Mouse (Mus musculus) heart, postnatal 4 days (tissue): ENCODE data around the gene Mid1. TPM values are rescaled to one million over a fixed set of nuclear protein-coding genes. Genes with fewer than 3 reads are reported as not detected.

Experiments used
- DNase-seq: peaks from one replicate; pipeline ENCODE4 v3.0.0; 2021
- total RNA-seq, 2 experiments: library from RNA; stranded (reverse); gene quantifications; 2 replicates each; pipeline ENCODE4 v1.2.3; 2021

The Mid1 gene
- total RNA-seq, 2 experiments from 2014 or later: 9.6 to 18.2 TPM

- DNase-seq: no peak
Measured at GRCm38 (mm10) chrX:169813673-169814072, 128.7 kb downstream of the Mid1 start.

DNA sequence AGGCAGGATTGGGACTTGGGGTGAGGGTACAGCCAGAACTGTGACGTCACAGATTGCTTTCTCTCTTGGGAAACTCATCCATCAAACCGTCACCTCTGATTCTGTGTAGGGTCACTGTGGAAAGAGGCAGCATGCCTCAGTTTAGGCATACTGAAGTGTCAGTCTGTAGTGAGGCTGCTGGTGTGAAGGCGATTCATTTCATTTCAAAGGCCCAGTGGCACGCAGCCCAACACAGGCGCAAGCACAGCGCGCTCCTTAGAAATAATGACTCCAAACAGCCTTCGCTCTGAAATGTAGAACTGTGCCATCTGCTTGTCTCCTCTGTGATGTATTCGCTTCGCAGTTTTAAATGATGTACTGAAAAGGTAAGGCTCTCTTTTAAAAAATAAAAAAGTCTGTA lies 141.9 kb downstream of the Mid1 start:
- DNase-seq: no peak

DNA sequence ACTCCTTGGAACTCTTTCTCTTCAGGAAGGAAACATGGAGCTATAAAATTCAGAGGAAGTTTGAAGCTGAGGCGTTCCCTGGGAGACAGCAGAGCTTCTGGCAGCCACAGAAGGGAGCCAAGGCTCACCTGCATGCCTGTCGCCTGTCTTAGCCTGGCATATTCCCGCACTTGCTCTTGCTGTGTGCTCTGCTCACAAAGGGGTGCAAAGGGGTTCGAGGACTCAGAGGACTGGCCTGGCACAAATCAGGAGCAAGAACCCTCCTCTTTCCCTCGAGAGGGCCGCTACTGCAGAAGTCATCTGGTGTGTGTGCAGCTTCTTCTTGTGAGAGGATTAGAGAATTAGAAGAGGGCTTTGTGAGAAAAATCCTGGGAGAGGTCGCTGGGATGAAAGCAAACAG lies 142.7 kb downstream of the Mid1 start:
- no peak for DNase-seq

GRCm38 (mm10) chrX:169828136-169828535 lies 143.1 kb downstream of the Mid1 start:
- DNase-seq: no peak

DNA sequence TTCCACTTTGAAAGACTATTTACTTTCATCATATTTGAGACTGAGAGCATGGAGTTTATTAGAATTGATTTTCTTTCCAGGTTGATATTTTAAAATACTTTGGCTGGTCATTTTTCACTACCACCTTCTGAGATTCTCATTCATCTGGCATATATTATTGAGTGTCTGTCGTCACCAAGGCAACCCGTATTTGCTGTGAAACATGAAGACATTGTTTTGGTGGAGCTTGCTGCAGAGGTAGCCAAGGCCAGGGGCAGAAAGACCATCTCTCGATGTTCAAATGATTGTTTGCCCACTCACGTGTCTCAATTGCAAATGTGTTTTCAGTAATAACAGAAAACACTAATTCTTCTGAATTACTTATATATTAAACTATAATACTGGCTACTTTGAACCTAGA lies 145.1 kb downstream of the Mid1 start:
- DNase-seq: no peak

DNA sequence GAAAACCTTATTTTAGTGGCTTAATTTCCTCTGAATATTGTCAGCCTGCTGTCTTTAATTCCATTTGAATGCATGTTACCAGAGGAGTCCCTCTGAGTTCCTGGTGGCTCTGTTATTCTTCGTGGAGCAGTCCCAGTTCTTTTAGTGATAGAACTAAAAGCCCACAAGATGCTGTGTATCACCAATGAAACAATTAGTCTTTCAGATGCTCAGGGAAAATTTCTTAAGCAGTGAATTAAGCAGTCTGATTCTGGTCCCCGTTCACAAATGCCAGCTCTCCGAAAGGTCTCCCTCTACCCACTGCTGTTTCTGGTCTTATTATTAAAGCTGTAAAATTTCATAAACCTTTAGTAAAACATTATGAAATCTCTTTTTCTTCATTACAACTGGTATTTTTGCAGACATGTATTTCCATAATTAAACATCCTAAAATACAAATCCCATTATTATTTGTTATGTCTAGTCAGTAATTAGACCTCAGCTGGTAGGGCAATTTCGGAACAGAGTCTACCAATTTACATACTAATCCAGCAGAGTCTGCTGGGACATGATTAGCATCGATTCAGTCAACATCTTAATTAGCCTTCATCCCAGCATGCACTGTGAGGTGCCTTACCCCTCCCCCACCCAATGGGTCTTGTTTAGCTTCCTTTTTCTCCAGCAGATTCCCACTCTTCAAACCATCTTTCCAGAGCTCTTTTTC lies 153.1 kb downstream of the Mid1 start:
- no peak for DNase-seq

DNA sequence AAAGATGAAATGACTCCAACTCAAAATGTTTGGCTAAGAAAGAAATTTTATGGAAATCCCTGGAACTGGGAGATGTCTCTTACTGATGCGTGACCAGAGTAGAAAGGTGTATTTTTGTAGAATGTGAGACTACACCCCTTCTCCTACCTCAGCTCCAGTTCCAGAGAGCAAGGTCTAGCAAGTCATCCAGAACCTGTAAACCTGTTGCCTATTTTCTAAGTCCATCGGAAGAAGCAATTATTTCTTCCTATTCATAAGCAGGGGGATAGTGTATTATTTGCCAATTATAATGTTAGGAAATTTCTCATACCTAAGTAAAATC lies 153.6 kb downstream of the Mid1 start:
- DNase-seq: no peak

DNA sequence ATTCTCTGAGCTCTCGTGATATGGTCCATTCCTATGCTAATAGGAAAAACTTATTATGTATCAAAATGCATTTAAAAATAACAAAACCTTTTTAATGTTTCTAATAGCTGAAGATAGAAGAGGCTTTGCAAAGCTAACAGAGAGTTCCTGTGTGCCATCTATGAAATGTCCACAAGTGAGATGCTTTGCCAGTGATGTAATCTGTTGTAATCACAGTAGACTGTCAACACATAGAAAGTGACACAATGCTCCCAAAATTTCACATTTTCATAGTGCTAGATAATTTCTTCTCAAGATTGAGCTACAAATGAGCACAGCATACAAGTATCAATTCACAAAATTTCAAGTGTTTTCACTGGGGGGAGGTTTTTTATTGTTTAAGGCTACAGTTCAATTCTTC lies 158.3 kb downstream of the Mid1 start:
- DNase-seq: no peak

- no peak for DNase-seq
Measured at GRCm38 (mm10) chrX:169844150-169844772, 159.3 kb downstream of the Mid1 start.

DNA sequence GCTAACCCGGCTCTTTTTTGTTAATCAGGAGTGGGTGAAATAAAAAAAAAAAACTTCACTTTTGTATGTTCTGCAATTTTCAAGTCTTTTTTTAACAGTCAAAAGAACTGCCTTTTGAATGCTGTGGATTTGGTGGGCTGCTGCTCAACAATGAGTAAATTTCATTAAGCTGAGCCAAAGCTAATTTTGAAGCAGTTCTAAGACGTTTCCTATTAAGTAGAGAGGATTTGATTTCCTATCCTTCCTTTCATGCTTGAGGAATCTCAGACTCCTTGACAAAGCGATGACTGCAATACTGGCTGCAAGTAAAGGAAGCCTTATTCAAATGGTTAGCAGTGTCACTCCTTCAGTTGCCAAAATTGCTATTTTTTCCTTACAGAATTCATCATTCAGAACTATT lies 161.2 kb downstream of the Mid1 start:
- no peak for DNase-seq

DNA sequence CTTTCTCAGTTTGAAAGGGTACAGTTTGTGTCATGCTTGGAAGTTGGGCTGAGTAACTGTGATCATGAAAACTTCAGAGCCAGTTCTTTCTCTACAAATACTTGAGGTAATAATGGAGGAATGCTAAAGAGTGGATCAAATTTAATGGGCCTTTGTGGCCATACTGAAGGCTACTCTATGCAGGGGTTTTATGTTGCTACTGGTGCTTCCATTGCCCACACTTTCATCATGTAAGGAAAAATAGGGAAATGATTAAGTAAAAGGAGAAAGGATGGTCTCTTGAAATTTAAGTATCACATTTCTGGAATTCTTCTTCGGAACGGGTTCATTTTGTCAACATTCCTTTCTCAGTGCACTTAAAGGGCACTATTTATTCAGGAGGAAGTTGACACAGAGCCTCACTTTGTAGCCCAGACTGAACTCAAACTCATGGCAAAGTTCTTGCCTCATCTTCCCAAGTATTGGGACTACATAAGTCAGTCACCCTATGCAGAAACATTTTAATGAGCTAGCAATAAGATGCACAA lies 176.3 kb downstream of the Mid1 start:
- no peak for DNase-seq

DNA sequence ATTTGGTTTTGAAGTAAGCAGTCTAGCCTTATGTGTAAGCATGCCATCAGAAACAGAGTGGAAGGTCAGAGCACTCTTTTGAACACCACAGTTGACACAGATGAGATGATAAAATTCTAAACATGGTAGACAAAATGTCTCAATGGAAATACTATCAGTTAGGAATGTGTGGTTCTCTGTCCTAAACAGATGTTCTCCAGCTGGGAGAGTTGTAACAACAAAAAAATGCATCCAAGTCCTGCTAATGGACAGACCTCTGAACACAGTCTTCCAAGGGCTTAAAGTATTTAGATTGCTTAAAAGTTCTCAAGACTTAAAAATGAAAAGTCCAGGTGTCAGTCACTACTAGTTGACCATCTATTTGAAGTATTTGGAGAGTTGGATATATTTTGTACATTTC lies 177.4 kb downstream of the Mid1 start:
- DNase-seq: no peak

DNA sequence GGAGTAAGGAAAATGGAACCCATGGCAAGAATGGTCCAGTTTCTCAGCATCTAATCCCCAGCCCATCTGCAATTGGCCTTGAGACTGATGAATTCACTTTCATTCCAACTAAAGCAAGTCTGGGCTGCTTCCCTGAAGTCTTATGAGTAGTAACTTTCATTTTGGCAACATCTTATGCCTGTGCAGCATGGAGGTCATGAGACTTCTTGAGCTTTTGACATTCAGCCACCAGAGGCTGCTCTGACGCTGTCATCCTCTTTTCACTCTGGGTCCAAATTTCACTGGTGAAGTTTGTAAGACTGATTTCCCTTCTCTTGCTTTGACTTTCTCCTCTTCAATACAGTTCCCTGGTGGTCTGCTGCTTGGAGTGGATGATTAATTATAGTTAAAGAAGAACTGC lies 177.8 kb downstream of the Mid1 start:
- DNase-seq: peak; percentile 20

DNA sequence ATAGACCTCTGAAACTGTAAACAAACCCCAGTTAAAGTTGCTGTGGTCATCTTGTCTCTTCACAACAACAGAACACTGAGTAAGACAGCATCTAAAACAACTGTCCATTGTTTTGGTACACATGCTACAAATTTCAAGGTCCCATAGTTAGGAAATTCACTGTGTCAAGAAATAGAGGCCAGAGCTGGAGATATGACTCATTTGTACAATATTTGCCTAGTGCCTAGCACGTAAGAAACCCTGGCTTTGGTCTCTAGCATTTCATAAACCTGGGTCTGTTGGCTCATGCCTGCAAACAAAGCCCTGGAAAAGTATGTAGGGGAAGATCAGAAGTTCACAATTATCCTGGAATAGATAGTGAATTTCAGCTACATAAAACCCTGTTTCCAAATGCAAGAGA lies 178.8 kb downstream of the Mid1 start:
- no peak for DNase-seq

DNA sequence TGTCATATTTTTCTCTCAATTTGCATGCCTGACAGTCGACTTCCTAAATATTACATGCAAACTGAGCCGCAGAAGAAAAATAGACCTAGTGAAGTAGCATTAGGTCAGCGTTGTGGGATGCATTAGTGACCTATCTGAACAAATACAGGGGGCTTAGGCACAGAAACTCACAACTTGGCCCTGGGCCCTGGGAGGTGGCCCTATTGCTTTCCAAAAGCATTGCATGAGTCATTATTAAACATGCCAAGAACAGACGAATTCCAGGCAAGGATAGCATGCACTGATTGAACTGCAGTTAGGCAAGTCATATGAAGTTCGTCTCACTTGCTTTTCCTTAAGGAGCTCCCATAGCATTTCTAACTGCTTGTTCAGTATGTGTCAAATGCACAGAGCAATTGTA lies 183.2 kb downstream of the Mid1 start:
- peak; percentile 20 for DNase-seq

GRCm38 (mm10) chrX:169874475-169874874 lies 189.5 kb downstream of the Mid1 start:
- DNase-seq: no peak

DNA sequence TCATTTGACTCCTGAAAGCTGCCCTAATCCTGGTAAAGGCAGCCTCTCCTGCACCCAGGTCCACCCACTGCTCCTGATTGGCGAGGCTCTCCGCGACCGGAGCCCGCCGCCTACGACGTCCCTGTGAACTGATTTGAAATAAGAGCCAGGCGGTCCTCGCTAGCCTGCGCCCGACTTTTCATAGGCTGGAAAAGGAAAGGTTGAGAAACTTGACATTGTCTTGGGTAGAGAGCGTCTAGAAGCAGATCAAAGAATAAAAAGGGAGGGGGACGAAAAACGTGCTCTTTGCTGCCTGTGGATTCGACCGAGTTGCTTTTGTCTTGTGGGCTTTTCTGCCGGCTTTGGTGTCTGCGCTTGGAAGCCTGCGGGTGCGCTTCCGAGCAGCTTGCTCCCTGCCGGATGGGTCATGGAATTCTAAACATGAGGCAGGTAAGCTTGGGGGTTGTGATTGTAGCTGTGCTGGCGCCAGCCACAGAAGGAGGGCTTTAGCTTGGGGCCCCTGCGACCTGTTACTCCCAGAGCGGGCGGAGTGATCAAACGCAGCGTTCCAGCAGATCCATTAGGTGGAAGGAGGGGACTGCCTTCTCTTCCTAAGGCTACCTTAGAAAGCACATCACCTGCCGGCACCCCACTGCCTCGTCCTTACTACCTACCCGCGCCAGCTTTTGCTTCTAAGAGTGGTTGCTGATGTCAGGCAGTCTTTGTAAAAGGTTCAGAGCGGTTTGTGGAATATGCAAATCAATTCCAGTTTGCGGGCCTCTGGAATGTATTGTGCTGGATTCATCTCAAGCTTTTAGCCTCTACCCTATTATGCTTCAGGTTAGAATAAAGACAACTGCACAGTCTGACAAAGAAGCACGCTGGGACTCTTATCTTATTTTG lies 194.7 kb downstream of the Mid1 start:
- peak; percentile 68 for DNase-seq

DNA sequence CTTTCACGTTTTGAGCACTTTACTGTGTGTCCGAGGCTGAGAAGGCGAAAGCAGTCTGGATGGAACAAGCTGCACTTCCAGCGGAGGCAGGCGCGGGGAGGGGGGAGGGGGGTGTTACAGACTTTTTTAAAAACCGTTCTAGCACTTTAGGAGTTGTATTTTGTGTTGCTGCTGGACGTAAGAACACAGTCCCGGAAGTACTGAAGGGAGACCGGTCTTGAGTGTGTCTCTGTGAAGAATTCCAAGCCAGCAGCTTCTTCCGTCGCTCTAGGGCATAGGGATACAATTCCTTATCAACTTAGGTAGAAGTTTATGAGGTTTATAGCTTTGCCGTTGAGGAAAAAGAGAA lies 195.3 kb downstream of the Mid1 start:
- no peak for DNase-seq

- DNase-seq: no peak
Measured at GRCm38 (mm10) chrX:169880826-169881225, 195.8 kb downstream of the Mid1 start.

- DNase-seq: no peak
Measured at GRCm38 (mm10) chrX:169881253-169882219, 196.5 kb downstream of the Mid1 start.

- no peak for DNase-seq
Measured at GRCm38 (mm10) chrX:169882220-169882609, 197.2 kb downstream of the Mid1 start.

DNA sequence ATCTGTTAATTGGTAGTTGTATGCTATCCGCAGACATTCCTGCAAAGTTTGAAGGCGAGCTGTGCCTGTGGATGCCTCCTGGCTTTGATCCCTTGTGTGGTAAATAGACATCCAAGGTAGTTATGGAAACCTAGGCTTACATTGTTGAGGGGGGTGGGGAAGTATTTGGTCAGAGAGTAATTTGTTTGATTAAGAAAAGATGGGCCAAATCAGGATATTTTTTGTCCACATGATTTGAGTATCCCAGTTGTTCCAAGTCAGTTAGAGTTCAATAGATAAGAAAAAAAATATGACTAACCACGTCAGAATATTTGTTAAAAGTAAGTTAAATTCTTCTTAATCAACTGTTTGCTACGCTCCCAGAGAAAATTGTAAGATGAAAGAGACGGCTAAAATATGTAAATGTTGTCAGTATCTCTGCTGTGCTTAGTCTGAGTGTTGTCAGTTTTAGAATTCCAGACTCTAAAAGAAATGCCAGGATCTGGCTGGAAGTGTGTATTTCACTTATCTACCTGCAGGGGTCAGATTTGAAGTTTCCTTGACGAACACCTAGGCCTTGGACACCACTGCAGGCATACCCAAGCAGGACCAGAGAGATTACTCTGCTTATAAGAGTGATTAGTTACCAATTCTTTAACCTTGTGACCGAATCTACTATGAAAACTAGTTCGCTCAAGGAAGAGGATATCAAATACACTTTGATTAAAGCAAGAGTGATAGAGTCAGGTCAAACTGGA lies 198.7 kb downstream of the Mid1 start:
- DNase-seq: no peak
